Mouse (Mus musculus) activated CD4-positive, CD25-positive, alpha-beta regulatory T cell, adult 9 weeks (primary cell): Measurements from ENCODE around the gene Asb17. TPM values are rescaled to one million over a fixed set of nuclear protein-coding genes. Genes with fewer than 3 reads are reported as not detected.

Source experiments
- polyA plus RNA-seq: library from polyadenylated mRNA; unstranded; fragments of 100-300 nt; shearing (Covaris generic); gene quantifications from one replicate; pipeline ENCODE4 v1.2.1, GENCODE M21; 2017

Asb17 gene
- not detected for polyA plus RNA-seq

GRCm38 (mm10) chr3:153844030-153844429 lies at the start of gene Asb17:
Gene Asb17, plus strand, starts transcription at chr3:153844209.

Other genes with a start within 250 kb of the Asb17 start
- 59.5 TPM for gene St6galnac3, start 119.0 kb upstream of the Asb17 start, polyA plus RNA-seq
- gene Msh4, start 61.9 kb downstream of the Asb17 start, polyA plus RNA-seq: not detected
- gene Rabggtb, start 68.8 kb downstream of the Asb17 start, polyA plus RNA-seq: 35.9 TPM
- gene Acadm, start 100.4 kb downstream of the Asb17 start, polyA plus RNA-seq: 50.7 TPM
- gene Slc44a5, start 129.2 kb downstream of the Asb17 start, polyA plus RNA-seq: not detected